Mouse (Mus musculus) embryo, embryonic 11 days (tissue): ENCODE measurements around the gene Borcs6.
A peak's percentile ranks its signal among the peaks of the same experiment; 100 is the strongest.

ENCODE experiments used
- DNase-seq: peaks from one replicate; pipeline ENCODE4 v3.0.0-alpha.2; 2015

The Borcs6 gene

DNA sequence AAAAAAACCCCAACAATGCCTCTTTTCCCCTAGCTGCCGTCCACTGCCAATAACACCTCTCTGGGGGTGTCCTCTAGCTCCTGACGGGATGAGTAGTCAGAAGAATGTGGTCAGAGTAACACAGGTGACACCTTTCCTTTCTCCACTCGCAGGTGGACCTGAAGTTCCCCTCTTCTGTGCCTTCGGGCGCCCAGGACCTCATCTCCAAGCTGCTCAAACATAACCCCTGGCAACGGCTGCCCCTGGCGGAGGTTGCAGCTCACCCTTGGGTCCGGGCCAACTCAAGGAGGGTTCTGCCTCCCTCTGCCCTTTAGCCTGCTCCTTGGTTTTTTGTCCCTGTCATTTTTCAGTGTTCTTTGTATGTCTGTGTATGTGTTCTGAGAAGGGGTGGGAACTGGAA, 8.8 kb upstream of the Borcs6 start:
- no peak for DNase-seq

DNA sequence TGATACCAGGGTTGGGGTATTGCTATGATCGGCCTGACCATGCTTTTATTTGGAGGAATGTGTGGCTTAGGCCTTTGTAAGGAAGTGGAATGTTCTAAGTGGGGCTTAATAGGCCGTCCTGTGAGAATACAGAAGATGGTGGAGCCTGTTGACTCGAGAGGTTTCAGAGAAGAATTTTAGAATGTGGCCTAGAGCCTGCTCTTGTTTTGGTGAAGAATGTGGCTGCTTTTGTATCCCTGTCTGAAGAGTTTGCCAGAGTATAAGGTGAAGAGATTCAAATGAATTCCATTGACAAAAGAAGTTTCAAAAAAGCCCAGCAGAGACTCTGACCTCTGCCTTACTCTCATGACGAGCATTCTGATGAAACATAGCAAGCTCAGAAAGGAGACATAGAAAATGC, 7.7 kb upstream of the Borcs6 start:
- DNase-seq: no peak

DNA sequence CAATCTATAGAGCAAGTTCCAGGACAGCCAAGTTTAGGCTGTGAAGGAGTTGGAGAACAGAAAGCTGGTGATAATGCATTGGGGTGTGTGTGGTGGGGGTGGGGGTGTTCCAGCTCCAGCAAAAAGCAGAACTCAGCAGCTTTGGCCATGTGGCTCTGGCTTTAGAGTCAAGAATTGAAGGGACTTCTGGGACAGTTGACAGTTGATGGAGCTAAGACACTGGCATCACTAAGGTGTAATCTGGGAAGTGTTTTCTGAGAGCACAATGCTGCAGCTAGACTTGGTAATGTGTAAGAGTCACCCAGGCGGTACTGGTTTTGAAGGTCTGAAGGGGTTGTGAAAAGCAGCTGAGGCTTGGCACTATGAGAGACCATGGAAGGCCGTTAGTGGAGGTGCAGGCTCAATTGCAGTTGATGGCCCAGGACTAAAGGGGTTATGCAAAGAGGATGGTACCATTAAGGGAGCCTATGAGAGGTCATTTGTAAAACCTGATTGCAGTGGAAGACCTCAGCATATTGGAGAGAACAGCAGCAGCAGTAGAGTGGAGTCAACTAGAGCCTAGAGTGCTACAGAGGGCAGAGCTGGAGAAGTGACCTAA, 6.6 kb upstream of the Borcs6 start:
- no peak for DNase-seq

DNA sequence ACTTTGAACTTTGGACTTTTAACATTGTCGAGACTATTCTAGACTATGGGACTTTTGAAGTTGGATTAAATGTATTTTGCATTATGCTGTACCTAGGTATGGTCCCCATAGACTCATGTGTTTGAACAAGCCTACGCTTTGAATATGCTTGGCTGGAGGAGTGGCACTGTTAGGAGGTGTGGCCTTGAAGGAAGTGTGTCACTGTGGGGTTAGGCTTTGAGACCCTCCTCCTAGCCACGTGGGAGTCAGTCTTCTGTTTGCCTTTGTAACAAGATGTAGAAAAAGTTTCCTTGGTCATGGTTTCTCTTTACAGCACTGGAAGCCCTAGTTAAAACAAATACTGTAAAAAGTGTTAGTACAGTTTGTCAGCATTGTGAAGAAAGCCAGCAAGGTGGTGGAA, 5.7 kb upstream of the Borcs6 start:
- DNase-seq: no peak

DNA sequence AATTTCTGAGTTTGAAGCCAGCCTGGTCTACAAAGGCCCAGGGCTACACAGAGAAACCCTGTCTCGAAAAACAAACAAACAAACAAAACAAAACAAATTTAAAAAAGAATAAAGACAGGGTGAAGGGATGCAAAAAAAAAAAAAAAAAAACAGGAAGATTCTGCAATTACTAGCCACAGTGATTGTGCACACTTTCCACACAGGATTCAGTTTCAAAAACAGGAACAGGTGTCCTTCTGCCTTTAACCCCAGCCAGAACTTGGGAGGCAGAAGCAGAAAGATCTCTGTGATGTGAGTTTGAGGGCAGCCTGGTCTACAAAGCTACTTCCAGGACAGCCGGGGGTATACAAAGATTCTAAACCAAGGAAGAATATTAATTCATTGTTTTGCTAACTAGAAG, 1.3 kb upstream of the Borcs6 start:
- DNase-seq: no peak

DNA sequence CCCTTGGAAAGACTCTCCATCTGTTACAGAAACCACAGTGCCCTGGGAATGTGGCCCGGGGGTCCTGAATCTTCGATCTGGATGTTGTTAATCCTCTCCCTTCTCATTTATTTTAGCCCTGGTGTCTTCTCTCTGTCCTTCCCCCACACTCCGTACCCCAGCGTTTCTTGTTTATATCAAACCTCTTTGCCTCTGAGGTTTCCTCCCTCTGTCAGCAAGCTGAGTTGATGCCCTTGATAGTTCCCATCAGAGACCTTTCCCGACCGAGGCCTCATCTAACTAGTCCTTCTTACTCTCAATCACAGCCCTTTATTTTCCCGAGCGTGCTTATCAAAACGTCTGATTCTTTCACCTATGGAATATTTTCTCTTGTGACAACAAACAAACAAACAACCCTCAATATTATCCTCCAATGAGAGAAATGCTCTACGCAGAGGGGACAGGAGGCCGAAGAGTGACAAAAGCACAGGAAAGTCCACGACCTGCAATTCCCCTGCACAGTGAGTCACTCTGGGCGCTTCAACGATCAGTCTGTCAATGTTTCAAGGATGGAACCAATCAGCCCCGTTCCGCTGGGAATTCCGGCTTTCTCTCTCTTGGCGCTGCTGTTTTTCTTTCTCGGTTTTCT, 674 bp upstream of the Borcs6 start:
- DNase-seq: no peak

DNA sequence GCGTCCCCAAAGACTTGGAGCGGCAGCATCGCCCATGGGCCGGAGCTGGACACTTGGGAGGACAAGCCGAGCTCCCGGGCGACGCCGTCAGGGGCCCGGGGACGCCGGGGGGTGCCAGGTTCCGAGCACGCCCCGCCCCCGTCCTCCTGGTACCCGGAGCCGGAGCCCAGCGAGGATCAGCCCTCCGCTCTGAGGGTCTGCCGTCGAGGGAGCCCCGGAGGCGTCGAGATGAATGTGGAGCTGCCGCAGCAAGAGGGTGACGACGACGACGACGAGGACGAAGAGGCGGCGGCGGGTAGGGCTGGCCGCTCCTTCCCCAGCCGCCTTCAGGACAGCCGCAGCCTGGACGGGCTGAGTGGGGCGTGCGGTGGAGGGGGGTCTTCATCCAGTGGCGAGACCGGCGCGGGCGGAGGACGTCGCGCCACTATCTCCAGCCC, 476 bp downstream of the Borcs6 start:
- no peak for DNase-seq

DNA sequence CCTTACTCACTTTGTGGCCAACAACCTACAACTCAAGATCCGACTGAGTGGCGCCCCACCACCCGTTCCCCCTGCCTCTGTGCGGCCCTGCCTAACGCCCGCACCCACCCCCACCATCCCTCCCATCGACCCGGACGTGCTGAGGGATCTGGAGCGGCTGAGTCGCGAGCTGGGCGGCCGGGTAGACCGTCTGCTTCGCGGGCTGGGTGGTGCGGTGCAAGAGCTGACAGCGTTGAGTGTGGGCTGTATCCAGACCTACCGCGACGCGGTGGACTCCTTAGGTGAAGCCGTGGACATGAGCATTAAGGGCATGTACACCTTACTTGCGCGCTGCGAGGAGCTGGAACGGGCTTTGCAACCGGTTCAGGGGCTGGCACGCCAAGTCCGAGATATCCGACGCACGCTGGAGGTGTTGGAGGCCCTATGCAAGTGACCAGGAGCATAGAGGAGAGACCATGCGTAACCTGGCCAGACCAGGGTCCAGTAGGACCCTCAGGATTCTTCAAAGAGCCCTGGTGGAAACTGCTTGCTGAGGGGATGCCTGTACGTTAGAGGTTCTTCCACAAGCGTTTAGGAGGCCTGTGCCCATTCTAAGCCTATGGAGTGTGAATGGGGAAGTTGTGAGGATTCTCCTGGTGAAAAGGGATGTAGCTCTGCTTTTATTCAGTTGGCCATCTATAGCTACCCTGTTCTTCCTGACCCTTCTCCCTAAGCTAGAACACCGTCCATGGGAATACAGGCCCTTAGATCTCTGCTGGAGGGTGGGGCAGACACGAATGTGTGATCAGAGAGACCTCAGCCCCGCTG, 1.1 kb downstream of the Borcs6 start:
- DNase-seq: peak; percentile 51

DNA sequence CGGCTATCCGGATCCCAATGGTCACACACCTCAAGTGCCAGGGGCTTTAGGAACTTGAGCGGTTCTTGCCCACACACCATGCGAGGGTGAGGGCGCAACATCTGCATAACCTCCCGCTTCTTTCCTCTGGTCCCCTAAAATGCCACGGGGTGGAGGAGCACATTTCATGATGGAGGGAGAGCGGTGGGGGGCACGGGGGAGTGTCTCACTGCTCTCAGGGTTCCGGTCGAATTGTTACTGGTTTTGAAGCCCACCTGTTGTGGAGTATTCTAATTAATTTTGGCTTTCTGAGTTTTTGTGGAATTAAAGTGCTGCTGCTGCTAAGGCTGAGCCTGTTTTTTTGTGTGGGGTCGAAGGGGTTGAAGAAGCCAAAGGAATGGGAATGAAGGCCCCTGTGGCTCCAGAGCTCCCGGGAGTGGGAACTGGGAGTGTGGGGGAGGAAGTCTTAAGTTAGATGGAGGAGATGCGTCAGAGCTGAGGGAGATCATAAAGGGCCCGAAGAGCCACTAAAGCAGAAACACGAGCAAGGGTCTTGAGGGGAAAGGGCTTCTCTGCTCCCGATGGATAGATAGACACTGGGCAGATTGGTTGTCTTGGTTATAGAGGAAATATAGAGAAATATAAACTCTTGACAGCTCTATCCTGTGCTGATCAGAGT, 1.9 kb downstream of the Borcs6 start:
- DNase-seq: no peak

DNA sequence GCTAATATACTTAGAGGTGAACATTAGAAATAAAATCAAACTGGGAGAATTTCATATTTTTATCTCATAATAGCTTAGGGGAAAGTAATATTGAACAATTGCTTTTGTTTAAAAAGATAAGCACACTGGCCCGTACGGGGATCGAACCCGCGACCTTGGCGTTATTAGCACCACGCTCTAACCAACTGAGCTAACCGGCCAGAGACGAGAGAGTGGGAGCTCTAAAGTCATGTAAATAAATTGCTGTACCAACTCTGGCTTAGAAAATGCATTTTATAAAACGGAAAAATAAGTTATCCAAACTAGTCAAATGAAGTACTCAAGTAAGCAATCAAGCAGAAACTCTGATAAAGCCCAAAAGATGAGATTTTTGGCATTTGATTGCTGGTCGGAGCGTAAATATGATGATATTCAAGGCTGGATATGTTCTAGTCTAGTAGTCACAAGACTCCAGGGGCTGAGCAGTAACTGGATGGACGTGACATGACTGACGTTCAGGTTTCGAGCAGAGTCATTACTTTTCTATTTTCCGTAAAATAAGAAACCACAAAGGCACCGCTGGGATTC, 2.8 kb downstream of the Borcs6 start:
- peak; percentile 81 for DNase-seq

DNA sequence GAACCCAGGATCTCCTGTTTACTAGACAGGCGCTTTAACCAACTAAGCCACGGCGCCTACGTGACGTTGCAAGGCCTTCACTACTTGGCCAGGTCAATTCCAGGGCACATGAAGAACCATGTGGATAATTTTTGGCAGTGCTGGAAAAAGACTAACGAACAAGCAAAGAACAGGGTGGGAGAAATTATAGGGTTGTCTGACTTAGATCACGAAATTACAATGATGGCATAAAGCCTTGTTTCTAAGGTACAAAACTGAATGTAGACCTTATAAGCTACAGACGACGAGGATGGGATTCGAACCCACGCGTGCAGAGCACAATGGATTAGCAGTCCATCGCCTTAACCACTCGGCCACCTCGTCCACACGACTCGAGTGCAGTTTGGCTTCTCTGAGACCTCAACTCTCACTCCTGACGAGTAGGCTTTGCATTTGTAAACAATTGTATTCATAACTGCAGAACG, 3.3 kb downstream of the Borcs6 start:
- DNase-seq: peak; percentile 93

DNA sequence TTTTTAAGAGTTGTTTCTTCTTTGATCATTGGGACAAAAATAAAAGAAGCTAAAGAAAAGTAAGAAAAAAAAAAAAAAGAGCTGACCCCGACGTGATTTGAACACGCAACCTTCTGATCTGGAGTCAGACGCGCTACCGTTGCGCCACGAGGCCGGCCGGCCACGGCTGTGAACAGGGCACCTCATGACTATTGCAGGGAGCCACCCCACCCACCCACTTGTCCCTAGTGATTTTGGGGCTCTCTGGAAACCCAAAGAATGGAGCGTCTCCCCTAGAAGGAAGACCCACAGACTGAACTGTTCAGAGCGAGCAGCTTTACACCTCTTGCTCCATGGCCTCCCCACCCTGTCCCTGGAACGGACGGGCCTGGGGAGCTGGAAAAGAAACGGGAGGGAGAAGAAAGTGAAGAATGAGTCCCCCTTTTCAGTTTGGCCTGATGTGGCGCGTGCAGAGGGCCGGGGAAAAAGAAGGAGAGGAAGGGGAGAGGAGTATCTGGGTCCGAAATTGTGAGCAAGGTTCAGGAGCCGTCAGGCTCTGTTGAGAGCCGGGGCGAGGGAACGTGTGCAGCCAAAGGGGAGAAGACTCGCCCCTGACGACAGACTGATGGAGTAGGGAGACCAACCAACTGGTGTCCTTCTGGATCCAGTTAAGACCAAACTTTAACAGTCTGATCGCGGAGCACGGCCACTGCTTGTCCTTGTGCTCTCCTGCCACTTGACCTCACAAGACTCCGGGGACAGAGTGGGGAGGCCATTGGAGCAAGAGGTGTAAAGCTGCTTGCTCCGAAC, 4.1 kb downstream of the Borcs6 start:
- DNase-seq: peak; percentile 81

DNA sequence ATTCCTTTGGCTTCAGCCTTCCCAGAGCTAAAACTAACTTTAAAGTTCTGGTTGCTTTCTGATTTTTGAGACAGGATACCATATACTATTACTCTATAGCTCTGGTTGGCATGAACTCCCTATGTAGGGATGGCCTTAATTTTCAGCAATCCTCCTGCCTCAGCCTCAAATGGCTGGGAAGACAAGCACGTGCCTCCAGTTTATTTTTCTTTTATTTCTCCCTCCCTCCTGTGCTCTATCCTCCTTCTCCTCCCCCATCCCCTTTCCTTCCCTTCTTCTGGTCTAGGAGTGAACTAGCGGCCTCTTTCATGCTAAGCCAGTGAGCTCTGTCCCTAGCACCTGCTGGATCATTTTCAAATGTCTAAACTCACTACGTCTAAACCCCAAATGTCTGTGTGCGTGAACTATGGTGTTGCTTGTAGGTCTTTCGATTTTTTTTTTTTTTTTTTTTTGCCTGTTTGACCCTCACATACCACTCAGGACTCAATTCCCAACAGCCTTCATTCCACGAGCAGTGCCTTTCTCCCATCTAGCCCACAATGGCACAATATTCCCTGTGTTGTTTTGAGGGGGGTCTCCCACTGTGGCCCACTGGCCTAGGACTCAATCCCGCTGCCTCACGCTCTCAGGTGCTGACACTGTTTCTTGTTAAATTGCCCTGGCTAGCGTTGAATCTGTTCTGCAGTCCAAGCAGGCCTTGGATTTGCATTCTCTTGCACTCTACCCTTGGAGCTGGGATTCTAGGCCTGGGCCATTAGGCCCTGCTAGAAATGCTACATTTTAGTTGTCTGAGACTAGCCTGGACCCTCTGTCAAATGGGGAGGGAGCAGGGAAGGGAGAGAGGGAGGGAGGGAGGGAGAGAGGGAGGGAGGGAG, 5.0 kb downstream of the Borcs6 start:
- DNase-seq: no peak

DNA sequence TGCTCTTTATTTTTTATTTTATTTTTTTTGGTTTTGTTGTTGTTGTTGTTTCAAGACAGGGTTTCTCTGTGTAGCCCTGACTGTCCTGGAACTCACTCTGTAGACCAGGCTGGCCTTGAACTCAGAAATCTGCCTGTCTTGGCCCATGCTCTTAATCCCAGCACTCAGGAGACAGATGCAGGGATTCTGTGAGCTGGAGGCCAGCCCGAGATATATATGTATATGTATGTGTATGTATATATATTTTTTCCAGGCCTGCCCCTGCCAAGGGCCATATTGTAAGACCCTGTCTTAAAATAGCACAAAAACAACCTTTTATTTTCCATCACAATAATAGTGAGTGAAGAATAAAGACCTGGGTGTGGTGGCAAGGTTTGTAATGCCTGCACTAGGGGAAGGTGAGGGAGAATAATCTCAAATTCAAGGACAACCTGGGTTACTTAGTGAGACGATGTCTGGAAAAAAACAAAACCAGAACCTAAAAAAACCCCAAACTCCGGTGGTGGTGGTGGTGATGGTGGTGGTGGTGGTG, 5.9 kb downstream of the Borcs6 start:
- DNase-seq: no peak

DNA sequence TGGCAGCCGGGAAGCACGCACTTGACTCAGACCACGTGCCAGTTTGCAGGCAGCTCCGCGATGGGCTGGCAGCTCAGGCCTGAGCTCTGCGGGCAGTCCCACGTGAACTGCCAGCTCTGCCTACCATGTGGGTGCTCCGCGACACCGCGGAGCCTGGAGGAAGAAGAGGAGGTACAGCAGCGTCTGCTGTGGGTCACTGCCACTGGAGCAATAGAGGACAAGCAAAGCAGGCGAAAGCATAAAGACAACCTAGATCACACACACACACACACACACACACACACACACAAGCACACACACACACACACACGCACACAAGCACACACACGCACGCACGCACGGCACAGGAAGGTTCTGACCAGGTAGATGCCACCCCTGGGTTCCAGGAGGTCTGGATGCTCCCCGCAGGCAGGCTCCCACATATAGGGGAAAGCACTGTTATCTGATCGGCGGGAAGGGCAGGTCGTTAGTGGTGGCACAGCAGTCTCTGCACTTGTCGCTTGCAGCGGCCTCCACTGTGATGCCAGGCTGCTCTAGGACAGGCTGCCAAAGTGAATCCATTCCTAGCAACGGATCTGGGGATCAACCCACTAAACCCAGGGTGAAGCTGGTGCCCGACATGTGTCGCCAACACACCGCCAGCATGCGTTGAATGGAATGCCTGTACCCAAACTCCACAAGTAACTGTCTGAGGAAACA, 6.8 kb downstream of the Borcs6 start:
- peak; percentile 49 for DNase-seq

DNA sequence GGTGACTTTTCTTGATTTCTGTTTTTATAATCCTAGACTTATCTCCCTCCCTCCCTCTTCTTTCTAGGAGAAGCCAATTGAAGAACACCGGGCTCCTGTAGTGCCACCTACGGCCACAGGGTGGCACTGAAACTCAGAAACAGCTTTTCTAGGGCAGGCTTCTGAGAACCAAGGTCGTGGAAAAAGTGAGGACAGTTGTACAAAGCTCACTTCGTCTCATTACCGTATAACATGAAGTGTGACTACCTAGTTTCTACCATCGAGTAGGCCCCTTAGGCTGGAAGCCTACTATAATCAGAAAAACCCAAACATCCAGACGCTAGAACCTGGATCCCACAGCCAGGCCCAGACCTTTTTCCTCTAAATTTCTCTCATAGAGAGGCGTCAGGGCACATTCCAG, 7.4 kb downstream of the Borcs6 start:
- peak; percentile 91 for DNase-seq

DNA sequence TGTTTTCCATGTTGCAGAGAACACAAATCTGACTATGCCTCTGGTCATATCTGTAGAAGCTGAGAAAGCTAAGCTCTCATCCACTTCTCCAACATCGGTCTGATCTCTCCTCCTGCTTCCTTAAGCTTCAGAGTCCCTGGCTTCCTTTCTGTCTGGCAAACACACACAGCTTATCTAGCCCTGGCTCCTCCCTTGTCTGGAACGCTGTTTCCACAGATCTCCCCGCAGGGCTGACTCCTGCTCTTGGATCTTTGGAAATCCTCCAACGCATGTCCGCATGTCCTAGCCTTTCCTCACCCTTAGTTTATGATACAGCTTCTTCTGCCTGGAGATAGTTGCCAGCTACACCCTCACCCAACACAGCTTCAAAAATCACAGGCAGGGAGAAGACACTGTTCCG, 8.1 kb downstream of the Borcs6 start:
- DNase-seq: no peak

DNA sequence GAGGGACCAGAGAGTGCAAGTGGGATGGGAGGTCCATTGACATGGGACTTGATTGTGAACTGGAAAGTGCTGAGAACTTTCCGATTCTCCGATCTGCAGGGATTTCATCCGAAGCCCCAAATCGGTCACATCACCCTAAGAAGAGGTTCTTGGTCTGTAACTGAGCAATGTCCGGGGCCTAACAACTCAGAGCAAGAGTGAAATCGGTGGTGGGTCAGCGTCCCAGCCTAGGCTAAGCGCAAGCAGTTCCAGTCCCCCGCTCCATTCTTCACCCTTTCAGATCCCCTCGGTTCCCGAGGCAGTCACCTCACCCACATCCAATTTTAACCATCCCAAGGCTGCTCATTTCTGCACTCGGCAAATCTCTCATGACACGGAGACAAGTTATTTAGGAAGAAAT, 10.6 kb downstream of the Borcs6 start:
- peak; percentile 63 for DNase-seq

DNA sequence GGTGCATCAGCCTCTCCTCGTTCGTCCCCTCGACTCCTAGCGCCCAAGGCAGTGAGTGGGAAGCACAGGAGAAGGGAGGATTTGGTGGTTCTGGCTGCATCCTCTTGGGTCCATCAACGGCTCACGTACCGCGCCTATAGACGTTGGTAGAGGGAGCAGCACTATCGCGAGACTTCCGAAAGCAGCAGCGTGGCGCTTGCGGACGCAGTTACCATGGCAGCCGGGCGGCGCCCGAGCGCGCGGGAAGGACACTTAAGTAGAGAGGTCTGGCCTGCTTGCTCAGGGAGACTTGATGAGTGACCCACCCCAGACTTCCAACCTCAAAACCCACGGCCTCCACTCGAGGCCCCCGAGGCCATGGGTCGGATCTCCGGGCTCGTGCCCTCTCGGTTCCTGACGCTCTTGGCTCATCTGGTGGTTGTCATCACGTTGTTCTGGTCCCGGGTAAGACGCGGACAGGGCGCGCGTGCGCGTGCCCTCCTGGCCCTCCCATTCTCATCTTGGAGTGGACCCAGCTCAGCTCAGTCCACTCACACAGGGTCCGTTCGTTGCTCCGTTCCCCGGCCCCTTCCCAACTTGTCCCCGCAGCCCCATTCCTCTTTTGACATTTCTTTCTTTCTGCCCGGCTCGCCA, 11.2 kb downstream of the Borcs6 start, which contains the start of gene Tmem107:
TSS of gene Tmem107 (plus strand) at position 217 of the 633 bp plus-strand sequence.
- DNase-seq: peak; percentile 97

DNA sequence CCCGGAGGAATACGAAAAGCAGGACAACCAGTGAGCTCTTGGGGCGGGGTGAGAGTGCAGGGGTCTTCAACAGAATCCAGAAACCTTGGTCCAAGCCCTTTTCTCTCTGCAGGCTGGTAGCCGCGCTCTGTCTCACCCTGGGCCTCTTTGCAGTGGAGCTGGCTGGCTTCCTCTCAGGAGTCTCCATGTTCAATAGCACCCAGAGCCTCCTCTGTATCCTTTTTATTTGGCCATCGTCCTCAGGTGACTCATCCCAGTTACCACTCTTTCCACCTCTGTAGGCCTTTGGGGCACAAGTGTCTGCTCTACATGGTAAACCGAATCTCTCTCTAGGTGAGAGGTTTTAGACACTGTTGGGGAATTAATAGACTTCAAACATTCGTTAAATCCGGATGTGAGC, 11.7 kb downstream of the Borcs6 start:
- no peak for DNase-seq
